Mouse (Mus musculus) CH12.LX (cell line): ENCODE measurements around the gene Dpp6.

Source experiments
- BHLHE40 ChIP-seq: IDR thresholded peaks from 2 replicates; pipeline ENCODE4 v1.6.1; 2011; ENCODE audit warnings: mild to moderate bottlenecking, low read depth, low read length, improper control_type of control experiment
- CTCF ChIP-seq, 2 experiments: IDR thresholded peaks in 1 of 2; conservative IDR thresholded peaks in 1 of 2; 2 replicates each; pipeline ENCODE4 v1.5.1; 2011 to 2012; ENCODE audit warnings: low read depth in 2 of 2, low read length in 2 of 2, improper control_type of control experiment in 1 of 2, inconsistent platforms in 1 of 2, mild to moderate bottlenecking in 1 of 2, moderate library complexity in 1 of 2
- JUND ChIP-seq: conservative IDR thresholded peaks from 2 replicates; pipeline ENCODE4 v1.6.1; 2011; ENCODE audit warnings: low read depth, low read length, improper control_type of control experiment
- MAX ChIP-seq: IDR thresholded peaks from 2 replicates; pipeline ENCODE4 v1.6.1; 2011; ENCODE audit warnings: low read length, improper control_type of control experiment

- TF ChIP-seq JUND, result no peak
- TF ChIP-seq MAX, result no peak
- TF ChIP-seq CTCF (conservative IDR thresholded peaks at IDR 0.05 in 1 of 2, IDR thresholded peaks at IDR 0.05 in 1 of 2; ENCODE audit: low read depth in 2 of 2, low read length in 2 of 2), result no peak
- TF ChIP-seq BHLHE40, result no peak
Measured at GRCm38 (mm10) chr5:27056436-27056835, 239.4 kb downstream of the Dpp6 start.
